Mouse (Mus musculus) C2C12 (cell line): ENCODE data around the gene Ap5s1.

Experiments
- CEBPB ChIP-seq: IDR thresholded peaks from one replicate; pipeline ENCODE4 v1.6.1; 2011; ENCODE audit warnings: low read depth, mild to moderate bottlenecking, control low read depth, moderate library complexity
- CTCF ChIP-seq: IDR thresholded peaks from one replicate; pipeline ENCODE4 v1.5.1; 2011; ENCODE audit not compliant: control insufficient read depth, insufficient read depth, insufficient read length
- MAX ChIP-seq: IDR thresholded peaks from one replicate; pipeline ENCODE4 v1.6.1; 2011; ENCODE audit warnings: mild to moderate bottlenecking, control low read depth
- USF1 ChIP-seq: IDR thresholded peaks from one replicate; pipeline ENCODE4 v1.6.1; 2011; ENCODE audit warnings: low read depth, mild to moderate bottlenecking, control low read depth, moderate library complexity

GRCm38 (mm10) chr2:131175945-131176309, 31.0 kb upstream of the Ap5s1 start:
- TF ChIP-seq CTCF (no peak), CEBPB (no peak), USF1 (no peak), MAX (no peak)
